Mouse (Mus musculus): ENCODE data around the gene Golga5.

Gene Golga5

GRCm38 (mm10) chr12:102468894-102469764 lies at the start of gene Golga5:
Golga5 (plus strand) TSS chr12:102469135.
- peak; percentile 99 for DNase-seq (ENCODE audit: low spot score)

GRCm38 (mm10) chr12:102419544-102419943 lies 49.4 kb upstream of the Golga5 start:
- DNase-seq (ENCODE audit: low spot score): no peak

GRCm38 (mm10) chr12:102420168-102420890 lies 48.6 kb upstream of the Golga5 start:
- DNase-seq (ENCODE audit: low spot score): no peak

- DNase-seq (ENCODE audit: low spot score): peak; percentile 19
Observed at GRCm38 (mm10) chr12:102422065-102422464, 46.9 kb upstream of the Golga5 start.

GRCm38 (mm10) chr12:102422623-102423320 lies 46.2 kb upstream of the Golga5 start:
- no peak for DNase-seq (ENCODE audit: low spot score)

GRCm38 (mm10) chr12:102423625-102424024 lies 45.3 kb upstream of the Golga5 start:
- DNase-seq (ENCODE audit: low spot score): no peak

GRCm38 (mm10) chr12:102424456-102424855 lies 44.5 kb upstream of the Golga5 start:
- no peak for DNase-seq (ENCODE audit: low spot score)

- no peak for DNase-seq (ENCODE audit: low spot score)
Observed at GRCm38 (mm10) chr12:102425048-102425578, 43.8 kb upstream of the Golga5 start.

- DNase-seq (ENCODE audit: low spot score): no peak
Observed at GRCm38 (mm10) chr12:102426285-102426684, 42.6 kb upstream of the Golga5 start.

GRCm38 (mm10) chr12:102429656-102430055 lies 39.3 kb upstream of the Golga5 start:
- DNase-seq (ENCODE audit: low spot score): no peak

- no peak for DNase-seq (ENCODE audit: low spot score)
Observed at GRCm38 (mm10) chr12:102430228-102430627, 38.7 kb upstream of the Golga5 start.

- no peak for DNase-seq (ENCODE audit: low spot score)
Observed at GRCm38 (mm10) chr12:102432238-102432637, 36.7 kb upstream of the Golga5 start.

- DNase-seq (ENCODE audit: low spot score): no peak
Observed at GRCm38 (mm10) chr12:102434107-102434506, 34.8 kb upstream of the Golga5 start.

- DNase-seq (ENCODE audit: low spot score): no peak
Observed at GRCm38 (mm10) chr12:102436939-102437526, 31.9 kb upstream of the Golga5 start.

GRCm38 (mm10) chr12:102437952-102438351 lies 31.0 kb upstream of the Golga5 start:
- DNase-seq (ENCODE audit: low spot score): no peak

- DNase-seq (ENCODE audit: low spot score): no peak
Observed at GRCm38 (mm10) chr12:102438983-102439631, 29.8 kb upstream of the Golga5 start.

- peak; percentile 99 for DNase-seq (ENCODE audit: low spot score)
Observed at GRCm38 (mm10) chr12:102439632-102440023, 29.3 kb upstream of the Golga5 start, which contains the start of gene Lgmn. Lgmn (minus strand) TSS chr12:102439813.

GRCm38 (mm10) chr12:102440551-102440950 lies 28.4 kb upstream of the Golga5 start:
- no peak for DNase-seq (ENCODE audit: low spot score)

GRCm38 (mm10) chr12:102441141-102441540 lies 27.8 kb upstream of the Golga5 start:
- DNase-seq (ENCODE audit: low spot score): no peak

GRCm38 (mm10) chr12:102442639-102443038 lies 26.3 kb upstream of the Golga5 start:
- DNase-seq (ENCODE audit: low spot score): no peak

GRCm38 (mm10) chr12:102443676-102444075 lies 25.3 kb upstream of the Golga5 start:
- no peak for DNase-seq (ENCODE audit: low spot score)
